ENCODE assay signal across 21 mouse cellular contexts in the genomic region with DNA sequence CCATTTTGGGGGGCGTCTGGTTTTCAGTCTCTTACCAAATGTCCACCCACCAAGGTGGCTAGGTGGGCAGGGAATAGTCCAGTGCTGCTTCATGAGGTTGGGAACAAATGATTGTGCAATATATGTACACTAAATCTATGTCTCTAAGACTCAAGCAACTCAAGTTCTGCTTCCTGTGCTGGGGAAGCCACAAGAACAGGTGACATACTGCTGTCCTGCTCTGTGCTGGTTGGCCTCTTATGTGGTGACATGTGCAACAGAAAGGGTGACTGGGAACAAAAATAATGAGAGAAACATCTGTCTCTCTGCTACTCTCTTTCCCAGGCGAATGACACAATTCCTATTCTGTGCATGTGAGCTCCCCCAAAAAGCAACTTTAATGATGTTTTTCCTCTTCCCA.
A peak's percentile ranks its signal among the peaks of the same experiment; 100 is the strongest.
DNase-seq lines count a peak whose midpoint lies in the region; ATAC-seq lines count a peak whose summit lies in the region.
"Had no signal": no experiment of that assay in that cellular context is flagged by ENCODE, and none has a peak within 500 bp of the region (broad histone marks: within the 10 kb centered on the region; RNA-seq: fewer than 3 reads in every experiment).

No protein-coding gene starts in this region.

- no peak overlapping the region for H3K4me2 ChIP-seq in intestine, embryonic 15.5 days (replicated peaks)
- H3K4me2 ChIP-seq: embryonic facial prominence, embryonic 13.5 days; forebrain, embryonic 15.5 days; heart, embryonic 13.5 days; stomach, embryonic 15.5 days had no signal

- no peaks in the 10 kb centered on the region for H3K9me3 ChIP-seq in intestine, embryonic 15.5 days
- H3K9me3 ChIP-seq: embryonic facial prominence, embryonic 13.5 days; forebrain, embryonic 15.5 days; heart, embryonic 13.5 days; limb, embryonic 10.5 days; midbrain, embryonic 10.5 days; stomach, embryonic 15.5 days had no signal

- ATAC-seq in intestine, embryonic 15.5 days: no peak
- ATAC-seq: forebrain, embryonic 15.5 days; hindbrain, postnatal 0 days had no signal

- no peak overlapping the region for H3K9ac ChIP-seq in intestine, embryonic 15.5 days
- H3K9ac ChIP-seq: embryonic facial prominence, embryonic 13.5 days; forebrain, embryonic 15.5 days; heart, embryonic 13.5 days; stomach, embryonic 15.5 days had no signal

- no peaks in the 10 kb centered on the region for H3K36me3 ChIP-seq in intestine, embryonic 15.5 days
- H3K36me3 ChIP-seq: embryonic facial prominence, embryonic 13.5 days; forebrain, embryonic 15.5 days; heart, embryonic 13.5 days; limb, embryonic 10.5 days; midbrain, embryonic 10.5 days; stomach, embryonic 15.5 days had no signal

- peak overlapping the region; percentile 73 for H3K27ac ChIP-seq in brown adipose tissue, adult 24 weeks (replicated peaks; ENCODE audit: low read depth, low read length)
- H3K27ac ChIP-seq in intestine, embryonic 15.5 days: no peak overlapping the region
- H3K27ac ChIP-seq: embryonic facial prominence, embryonic 13.5 days; forebrain, embryonic 15.5 days; heart, embryonic 13.5 days; hindbrain, postnatal 0 days; limb, embryonic 10.5 days; stomach, embryonic 15.5 days had no signal

- H3K4me1 ChIP-seq in brown adipose tissue, adult 24 weeks (ENCODE audit: control insufficient read depth, insufficient read depth, insufficient read length, low read length): peaks cover 8% of the 10 kb centered on the region; the same call in 1 of the 2 replicates
- no peaks in the 10 kb centered on the region for H3K4me1 ChIP-seq in intestine, embryonic 15.5 days (replicated peaks)
- H3K4me1 ChIP-seq: embryonic facial prominence, embryonic 13.5 days; forebrain, embryonic 15.5 days; limb, embryonic 10.5 days; midbrain, embryonic 10.5 days; stomach, embryonic 15.5 days had no signal

- no peak overlapping the region for H3K4me3 ChIP-seq in brown adipose tissue, adult 24 weeks (ENCODE audit: insufficient read depth, low read depth, low read length)
- H3K4me3 ChIP-seq in intestine, embryonic 15.5 days (replicated peaks): no peak overlapping the region
- H3K4me3 ChIP-seq: embryonic facial prominence, embryonic 13.5 days; forebrain, embryonic 15.5 days; heart, embryonic 13.5 days; limb, embryonic 10.5 days; midbrain, embryonic 10.5 days; stomach, embryonic 15.5 days had no signal

- peak; percentile 76 for DNase-seq in 416B (ENCODE audit: low read depth)
- DNase-seq in naive thymus-derived CD4-positive, alpha-beta T cell, adult 2 months (ENCODE audit: low read depth): peak; percentile 35
- DNase-seq in thymus, postnatal 14 days: peak; percentile 60
- DNase-seq in layer of hippocampus, adult 18-20 months (ENCODE audit: low spot score in 2 of 2): no peak
- DNase-seq in right cerebral cortex, adult 2 months (ENCODE audit: low spot score in 2 of 2): no peak
- DNase-seq: adrenal gland, adult 2 months; cerebellum, adult 8-10 months; gastrocnemius, postnatal 14 days; kidney, adult 8-10 months; kidney, postnatal 14 days; lung, adult 2 months; right cerebral cortex, adult 18-20 months had no signal

- 80% methylated on average over 2 of the region's 2 CpGs for WGBS in intestine, embryonic 15.5 days

- no peaks in the 10 kb centered on the region for H3K27me3 ChIP-seq in intestine, embryonic 15.5 days (replicated peaks)
- H3K27me3 ChIP-seq: embryonic facial prominence, embryonic 13.5 days; forebrain, embryonic 15.5 days; heart, embryonic 13.5 days; stomach, embryonic 15.5 days had no signal

Comparison
In these comparisons a context has a peak if more than half of its experiments do, and no peak if none do; other contexts are left out.
1. DNase-seq: peak in 416B (single experiment), naive thymus-derived CD4-positive, alpha-beta T cell, adult 2 months (single experiment) and thymus, postnatal 14 days (single experiment); none in layer of hippocampus, adult 18-20 months (0 of 2) and right cerebral cortex, adult 2 months (0 of 2).